Mouse (Mus musculus) embryonic facial prominence, embryonic 13.5 days (tissue): ENCODE measurements around the gene Capn2. TPM values are rescaled to one million over a fixed set of nuclear protein-coding genes. Genes with fewer than 3 reads are reported as not detected.

Experiments
- ATAC-seq: fragments of 200-750 bp; cut with Nextera tagmentation; 2 replicates; pipeline ENCODE4 v1.8.0; 2017; ENCODE audit warnings: low read depth; ENCODE audit not compliant: insufficient number of reproducible peaks, insufficient read depth, low FRiP score, low TSS enrichment
- H3K27ac ChIP-seq: fragments of 300-500 bp; sonication (generic); 2 replicates; pipeline ENCODE4 v1.5.1; 2015; ENCODE audit warnings: moderate library complexity, mild to moderate bottlenecking, inconsistent platforms
- H3K27me3 ChIP-seq: fragments of 300-500 bp; sonication (generic); 2 replicates; pipeline ENCODE4 v1.6.1; 2015; ENCODE audit warnings: mild to moderate bottlenecking, inconsistent platforms
- H3K36me3 ChIP-seq: fragments of 300-500 bp; sonication (generic); 2 replicates; pipeline ENCODE4 v1.6.1; 2015; ENCODE audit warnings: mild to moderate bottlenecking, inconsistent platforms
- H3K4me1 ChIP-seq: fragments of 300-500 bp; sonication (generic); 2 replicates; pipeline ENCODE4 v1.6.1; 2015; ENCODE audit warnings: inconsistent platforms
- H3K4me2 ChIP-seq: fragments of 300-500 bp; sonication (generic); 2 replicates; pipeline ENCODE4 v1.6.1; 2015; ENCODE audit warnings: moderate library complexity, mild to moderate bottlenecking, inconsistent platforms
- H3K4me3 ChIP-seq: fragments of 300-500 bp; sonication (generic); 2 replicates; pipeline ENCODE4 v1.5.1; 2015; ENCODE audit warnings: mild to moderate bottlenecking, inconsistent platforms
- H3K9ac ChIP-seq: fragments of 300-500 bp; sonication (generic); 2 replicates; pipeline ENCODE4 v1.6.1; 2015; ENCODE audit warnings: mild to moderate bottlenecking, inconsistent platforms
- H3K9me3 ChIP-seq: fragments of 300-500 bp; sonication (generic); 2 replicates; pipeline ENCODE4 v1.6.1; 2016; ENCODE audit warnings: inconsistent platforms
- WGBS: fragments of 180-500 bp; shearing (Covaris S2); methylation state at CpG from one replicate; pipeline ENCODE4 v1.1.7; 2015; ENCODE audit warnings: mixed read lengths; 5-methylcytosine and 5-hydroxymethylcytosine counted together
- polyA plus RNA-seq: library from polyadenylated mRNA; unstranded; fragments of >200 nt; fragmentation: Nextera tagmentation; extraction: Ambion mirVana; gene quantifications from 2 replicates; pipeline ENCODE4 v1.2.1, GENCODE M21; 2015

Capn2 gene
- polyA plus RNA-seq, 1 experiment from 2014 or later, result 125 TPM

GRCm38 (mm10) chr1:182543906-182544305 lies 26.5 kb upstream of the Capn2 start:
- no peaks in the 10 kb centered on the region for H3K27me3 ChIP-seq
- H3K9ac ChIP-seq, result no peak overlapping the region
- H3K9me3 ChIP-seq, result peaks cover 7% of the 10 kb centered on the region
- peaks cover 10% of the 10 kb centered on the region for H3K4me1 ChIP-seq
- H3K36me3 ChIP-seq, result no peaks in the 10 kb centered on the region
- no peak overlapping the region for H3K4me2 ChIP-seq
- no peak overlapping the region for H3K4me3 ChIP-seq
- no peak overlapping the region for H3K27ac ChIP-seq
- 79% methylated on average over 1 of the region's 1 CpGs for WGBS
- ATAC-seq, result no peak

DNA sequence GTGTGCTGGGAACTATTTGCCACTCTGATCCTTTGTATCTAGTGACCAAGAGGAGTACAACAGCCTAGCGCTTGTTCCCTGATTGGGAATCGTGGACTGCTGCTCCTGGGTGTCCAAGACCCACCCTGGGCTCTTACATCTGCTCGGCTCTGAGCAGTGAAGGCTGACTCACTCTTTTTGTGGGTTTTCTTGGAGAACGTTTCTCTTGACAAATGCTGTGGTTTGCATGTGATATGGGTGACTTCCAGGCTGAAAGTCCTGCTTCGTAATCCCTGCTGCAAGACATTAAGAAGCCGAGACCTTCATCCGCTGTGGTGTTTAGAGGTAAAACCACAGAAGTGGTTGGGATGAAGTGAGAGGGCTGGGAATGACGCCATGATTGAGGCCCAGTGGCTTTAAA lies 25.7 kb upstream of the Capn2 start:
- no peak overlapping the region for H3K4me3 ChIP-seq
- H3K27me3 ChIP-seq, result no peaks in the 10 kb centered on the region
- no peak overlapping the region for H3K9ac ChIP-seq
- H3K27ac ChIP-seq, result no peak overlapping the region
- ATAC-seq, result no peak
- H3K4me2 ChIP-seq, result no peak overlapping the region
- 64% methylated on average over 8 of the region's 8 CpGs for WGBS
- peaks cover 12% of the 10 kb centered on the region for H3K4me1 ChIP-seq
- H3K9me3 ChIP-seq, result peaks cover 7% of the 10 kb centered on the region
- H3K36me3 ChIP-seq, result no peaks in the 10 kb centered on the region

GRCm38 (mm10) chr1:182542110-182542509 lies 24.7 kb upstream of the Capn2 start:
- peaks cover 12% of the 10 kb centered on the region for H3K4me1 ChIP-seq
- no peak for ATAC-seq
- H3K36me3 ChIP-seq, result no peaks in the 10 kb centered on the region
- no peak overlapping the region for H3K9ac ChIP-seq
- 55% methylated on average over 5 of the region's 5 CpGs for WGBS
- no peaks in the 10 kb centered on the region for H3K27me3 ChIP-seq
- 0 out of 2 replicates have a peak overlapping the region, but pooled peaks have one; percentile 39 for H3K27ac ChIP-seq
- peaks cover 7% of the 10 kb centered on the region for H3K9me3 ChIP-seq
- no peak overlapping the region for H3K4me2 ChIP-seq
- no peak overlapping the region for H3K4me3 ChIP-seq

DNA sequence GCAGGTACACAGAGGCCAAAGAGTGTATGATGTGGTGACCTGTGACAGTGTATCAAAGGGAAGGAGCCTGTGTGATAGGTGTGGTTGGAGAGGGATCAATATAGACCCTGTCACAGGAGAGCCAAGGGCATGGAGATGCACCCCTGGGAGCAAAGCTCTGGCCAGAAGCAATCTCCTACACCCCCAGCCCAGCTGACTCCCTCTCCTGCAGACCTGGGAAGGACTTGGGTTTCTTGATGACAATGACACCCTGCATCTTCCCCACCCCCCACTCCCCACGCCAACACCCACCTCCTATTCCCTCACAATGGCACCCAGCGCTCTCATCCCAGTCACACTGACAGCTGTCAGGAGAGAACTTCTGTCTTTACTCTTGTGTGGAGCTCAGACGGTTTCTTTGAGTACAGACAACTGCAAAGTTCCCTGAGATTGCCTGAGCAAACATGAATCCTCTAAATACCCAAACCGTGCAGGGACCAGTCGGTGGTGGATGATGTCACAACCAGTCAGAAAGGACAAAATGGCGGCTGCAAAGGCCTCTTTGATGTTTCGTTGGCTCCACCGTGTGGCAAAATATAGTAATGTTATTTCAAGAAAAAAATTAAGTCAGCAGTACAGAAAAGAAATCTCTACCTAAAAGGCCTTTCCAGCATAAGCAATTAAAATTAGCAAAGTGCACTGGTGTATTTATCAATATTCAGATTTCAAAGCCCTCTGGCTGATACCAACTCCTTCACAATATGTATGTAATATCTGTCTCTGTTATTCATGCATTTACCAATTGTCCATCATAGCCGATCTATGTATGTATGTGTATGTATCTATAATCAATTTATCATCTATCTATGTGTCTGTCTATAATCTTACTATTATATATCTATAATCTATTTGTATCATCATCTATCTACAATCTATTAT lies 21.9 kb upstream of the Capn2 start:
- WGBS, result 16% methylated on average over 9 of the region's 9 CpGs

GRCm38 (mm10) chr1:182535080-182535481 lies 17.7 kb upstream of the Capn2 start:
- 69% methylated on average over 3 of the region's 3 CpGs for WGBS
- Histone ChIP-seq H3K9ac (no peak overlapping the region), H3K27ac (peak overlapping the region; percentile 44; the same call in 1 of the 2 replicates), H3K4me2 (no peak overlapping the region), H3K36me3 (no peaks in the 10 kb centered on the region), H3K27me3 (no peaks in the 10 kb centered on the region), H3K4me3 (no peak overlapping the region), H3K9me3 (no peaks in the 10 kb centered on the region), H3K4me1 (peaks cover 4% of the 10 kb centered on the region)
- no peak for ATAC-seq

More for the DNA sequence above, 21.9 kb upstream of the Capn2 start:
- H3K27me3 ChIP-seq, result no peaks in the 10 kb centered on the region
- peak overlapping the region; percentile 44 for H3K4me3 ChIP-seq
- ATAC-seq, result no peak
- H3K4me1 ChIP-seq, result peaks cover 12% of the 10 kb centered on the region
- H3K36me3 ChIP-seq, result no peaks in the 10 kb centered on the region
- no peaks in the 10 kb centered on the region for H3K9me3 ChIP-seq
- H3K27ac ChIP-seq, result peak overlapping the region; percentile 71
- peak overlapping the region; percentile 65 for H3K4me2 ChIP-seq
- H3K9ac ChIP-seq, result peak overlapping the region; percentile 71

- H3K4me3 ChIP-seq, result no peak overlapping the region
- ATAC-seq, result no peak
- no peaks in the 10 kb centered on the region for H3K9me3 ChIP-seq
- H3K9ac ChIP-seq, result no peak overlapping the region
- H3K27me3 ChIP-seq, result peaks cover 5% of the 10 kb centered on the region
- peaks cover 2% of the 10 kb centered on the region; the same call in 1 of the 2 replicates for H3K4me1 ChIP-seq
- 69% methylated on average over 3 of the region's 3 CpGs for WGBS
- no peak overlapping the region for H3K4me2 ChIP-seq
- H3K36me3 ChIP-seq, result no peaks in the 10 kb centered on the region
- H3K27ac ChIP-seq, result no peak overlapping the region
These were observed 16.2 kb upstream of the Capn2 start for GRCm38 (mm10) chr1:182533583-182533982.

DNA sequence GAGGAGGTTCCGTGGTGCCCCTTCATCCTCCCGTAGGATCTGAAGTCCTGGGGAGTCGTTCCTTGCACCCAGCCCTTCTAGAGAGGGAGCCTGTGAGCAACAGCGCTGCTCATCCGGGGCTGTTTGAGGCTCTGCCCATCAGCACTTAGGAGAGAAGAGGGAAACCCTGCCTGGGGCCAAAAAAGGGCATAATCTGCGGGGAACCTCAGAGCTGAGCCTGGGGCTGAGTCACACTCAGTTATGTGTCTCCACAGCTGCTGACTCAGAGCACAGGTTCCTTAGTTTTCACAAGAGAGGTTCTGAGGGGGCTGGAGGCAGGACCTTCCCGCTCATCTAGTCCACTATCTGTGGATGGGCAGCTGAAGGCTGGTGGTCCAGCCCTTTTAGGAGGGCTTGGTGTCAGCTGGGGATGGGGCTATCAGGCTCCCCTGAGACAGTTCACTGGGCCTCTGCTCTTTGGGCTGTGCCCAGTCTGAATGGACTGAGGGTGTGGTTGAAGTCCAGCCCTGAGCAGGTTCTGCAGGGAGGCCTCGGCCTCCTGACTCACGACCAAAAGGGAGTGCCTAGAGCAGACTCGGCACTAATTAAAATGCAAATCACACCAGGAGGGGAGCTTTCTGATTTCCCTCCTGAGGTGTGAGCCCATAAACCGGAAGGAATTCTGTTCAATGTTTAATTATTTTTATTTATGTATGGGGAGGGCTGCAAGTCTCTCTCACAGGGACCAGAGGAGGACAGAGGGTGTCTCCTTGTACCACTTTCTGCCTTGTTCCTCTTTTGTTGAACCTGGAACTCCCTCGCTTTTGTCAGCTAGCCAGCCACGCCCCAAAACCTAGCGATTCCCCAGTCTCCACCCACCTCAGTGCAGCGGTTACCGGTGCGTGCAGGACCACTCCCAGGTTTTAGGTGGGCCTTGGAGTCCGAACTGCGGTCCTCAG lies 10.8 kb upstream of the Capn2 start:
- Histone ChIP-seq H3K9ac (0 out of 2 replicates have a peak overlapping the region, but pooled peaks have one; percentile 40), H3K4me3 (no peak overlapping the region), H3K4me2 (peak overlapping the region; percentile 33), H3K27me3 (peaks cover 24% of the 10 kb centered on the region), H3K36me3 (no peaks in the 10 kb centered on the region), H3K9me3 (no peaks in the 10 kb centered on the region), H3K4me1 (peaks cover 15% of the 10 kb centered on the region), H3K27ac (peak overlapping the region; percentile 40)
- 0 out of 2 replicates have a peak, but pooled peaks have one; percentile 20 for ATAC-seq
- WGBS, result 8% methylated on average over 19 of the region's 19 CpGs

DNA sequence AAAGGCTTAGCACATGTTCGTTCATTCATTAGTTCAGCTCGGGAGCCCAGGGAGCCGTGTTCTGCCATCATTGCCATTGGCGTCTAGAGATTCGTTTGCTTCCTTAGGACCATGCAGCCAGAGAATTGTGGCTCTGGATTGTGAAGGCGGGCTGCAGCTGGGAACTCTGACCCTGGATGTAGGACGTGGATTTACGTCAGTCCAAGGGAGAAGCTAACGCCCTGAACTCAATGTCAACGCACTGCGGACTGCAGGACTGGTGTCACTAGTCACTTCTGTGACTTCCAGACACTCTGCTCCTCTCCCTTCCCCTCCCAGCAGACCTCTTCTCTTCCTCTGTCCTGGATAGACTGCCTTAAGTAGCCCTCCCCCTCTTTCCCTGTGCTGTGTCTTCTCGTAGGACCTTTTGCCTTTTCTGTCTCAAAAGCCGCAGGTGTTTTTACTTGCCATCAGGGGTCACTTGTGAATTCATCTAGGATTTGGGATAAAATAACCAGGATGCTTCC lies 9.9 kb upstream of the Capn2 start:
- H3K9ac ChIP-seq, result 0 out of 2 replicates have a peak overlapping the region, but pooled peaks have one; percentile 40

DNA sequence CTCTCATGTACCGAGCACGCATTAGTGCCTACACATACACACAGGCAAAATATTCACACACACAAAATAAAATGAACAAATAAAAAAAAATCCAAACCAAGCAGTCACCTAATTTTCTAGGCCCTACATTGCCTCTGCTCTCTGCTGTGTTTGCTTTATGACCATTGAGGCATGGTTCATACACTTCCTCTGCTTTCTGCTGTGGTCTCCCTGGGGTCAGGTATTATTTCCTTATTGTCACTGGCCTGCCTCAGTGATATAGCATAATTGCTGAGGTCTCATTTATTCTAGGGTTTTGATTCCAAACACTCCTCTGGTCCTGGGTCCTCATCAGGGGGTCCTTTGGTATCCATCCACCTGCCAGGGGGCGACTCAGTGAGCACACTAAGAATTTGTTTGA lies 8.2 kb upstream of the Capn2 start:
- Histone ChIP-seq H3K4me3 (no peak overlapping the region), H3K4me1 (peaks cover 26% of the 10 kb centered on the region), H3K27ac (no peak overlapping the region), H3K36me3 (no peaks in the 10 kb centered on the region), H3K9me3 (no peaks in the 10 kb centered on the region), H3K4me2 (no peak overlapping the region), H3K9ac (no peak overlapping the region), H3K27me3 (peaks cover 24% of the 10 kb centered on the region)
- WGBS, result 90% methylated on average over 3 of the region's 3 CpGs
- no peak for ATAC-seq

More for the DNA sequence above, 9.9 kb upstream of the Capn2 start:
- Histone ChIP-seq H3K27me3 (peaks cover 24% of the 10 kb centered on the region), H3K27ac (no peak overlapping the region), H3K4me3 (no peak overlapping the region), H3K36me3 (no peaks in the 10 kb centered on the region), H3K4me2 (peak overlapping the region; percentile 33), H3K4me1 (peaks cover 15% of the 10 kb centered on the region), H3K9me3 (no peaks in the 10 kb centered on the region)
- WGBS, result 35% methylated on average over 13 of the region's 13 CpGs
- ATAC-seq, result no peak

DNA sequence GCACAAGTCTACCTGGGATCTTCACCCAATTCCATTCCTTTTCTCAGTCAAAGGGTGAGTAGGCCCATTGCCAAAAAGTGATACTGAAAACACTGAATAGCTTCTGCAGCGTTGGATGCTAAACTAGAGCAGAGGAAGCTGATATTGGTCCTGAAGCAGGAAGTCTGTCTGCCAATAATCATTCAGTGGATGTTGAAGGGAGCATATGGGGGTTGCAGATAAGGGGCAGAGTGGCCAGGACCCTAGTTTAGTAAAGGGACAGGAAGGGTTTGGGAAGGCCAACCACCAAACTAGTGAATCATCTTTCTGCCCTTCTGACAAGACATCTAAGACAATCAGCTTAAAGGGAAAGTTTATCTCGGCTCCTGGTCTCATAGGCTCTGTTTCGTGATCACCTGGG lies 6.3 kb upstream of the Capn2 start:
- H3K4me2 ChIP-seq, result no peak overlapping the region
- no peak overlapping the region for H3K4me3 ChIP-seq
- H3K27ac ChIP-seq, result no peak overlapping the region
- WGBS, result 89% methylated on average over 3 of the region's 3 CpGs
- no peaks in the 10 kb centered on the region for H3K9me3 ChIP-seq
- H3K36me3 ChIP-seq, result no peaks in the 10 kb centered on the region
- no peak overlapping the region for H3K9ac ChIP-seq
- peaks cover 20% of the 10 kb centered on the region for H3K27me3 ChIP-seq
- no peak for ATAC-seq
- H3K4me1 ChIP-seq, result peaks cover 44% of the 10 kb centered on the region

DNA sequence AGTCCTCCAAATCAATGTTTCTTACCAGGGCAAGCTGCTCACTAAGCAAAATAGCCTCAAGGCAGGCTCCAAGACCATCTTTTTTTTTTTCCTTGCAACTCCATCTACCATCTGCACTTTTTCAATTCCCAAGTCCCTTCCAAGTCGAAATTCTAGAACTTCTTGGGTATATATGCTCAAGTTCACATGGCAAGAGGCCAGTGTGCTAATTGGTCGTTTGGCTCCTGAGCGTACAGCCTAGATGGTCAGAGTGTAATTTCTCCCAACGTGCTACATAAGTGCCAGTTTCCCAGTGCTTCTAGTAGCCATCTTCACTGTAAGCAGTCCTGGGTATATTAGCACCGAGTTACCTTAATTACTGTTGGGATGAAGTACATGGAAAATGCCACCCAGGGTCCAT lies 5.6 kb upstream of the Capn2 start:
- ATAC-seq, result no peak
- Histone ChIP-seq H3K4me1 (peaks cover 39% of the 10 kb centered on the region), H3K9me3 (no peaks in the 10 kb centered on the region), H3K4me3 (no peak overlapping the region), H3K27me3 (peaks cover 13% of the 10 kb centered on the region), H3K36me3 (no peaks in the 10 kb centered on the region), H3K27ac (no peak overlapping the region), H3K4me2 (no peak overlapping the region), H3K9ac (no peak overlapping the region)
- 75% methylated on average over 5 of the region's 5 CpGs for WGBS
